Mouse (Mus musculus): ENCODE results near the gene C2cd5. TPM values are rescaled to one million over a fixed set of nuclear protein-coding genes. Genes with fewer than 3 reads are reported as not detected.

The C2cd5 gene
- polyA plus RNA-seq, 1 experiment from 2014 or later: 26.7 TPM

DNA sequence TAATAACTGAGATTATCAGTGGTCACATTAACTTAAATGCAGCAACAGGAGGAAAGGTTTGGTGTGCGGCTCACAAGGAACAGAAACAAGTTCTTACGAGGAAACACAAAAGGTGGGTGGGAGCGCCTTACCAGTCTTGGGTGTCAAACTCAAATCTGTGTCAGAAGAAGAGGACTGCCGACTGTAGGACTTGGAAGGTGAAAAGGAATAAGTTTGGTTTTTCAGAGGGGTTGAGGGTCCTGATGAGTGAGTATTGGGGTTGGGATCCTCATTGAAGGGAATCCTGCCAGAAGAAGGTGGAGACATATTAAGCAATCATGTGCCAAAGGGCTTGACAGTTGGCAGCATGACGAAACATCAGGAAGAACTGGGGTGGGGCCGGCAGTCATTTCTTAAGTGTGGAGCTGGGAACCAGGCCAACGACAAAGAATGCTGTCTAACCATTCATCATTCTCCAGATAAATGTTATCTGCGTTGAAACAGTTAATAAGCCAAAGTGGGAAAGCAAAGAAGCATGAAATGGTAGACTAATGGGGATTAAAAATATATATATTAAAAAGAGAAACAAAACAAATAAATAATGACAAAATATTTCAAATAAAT, 27.4 kb downstream of the C2cd5 start:
- Histone ChIP-seq H3K27me3 (ENCODE audit: control insufficient read depth, insufficient read depth, low read depth, low read length) (no peaks in the 10 kb centered on the region), H3K4me3 (ENCODE audit: low read length) (no peak overlapping the region), H3K27ac (ENCODE audit: low read length) (no peak overlapping the region), H3K9ac (ENCODE audit: low read length) (no peak overlapping the region), H3K4me1 (replicated peaks; ENCODE audit: control insufficient read depth, insufficient read depth, low read length) (peaks cover 11% of the 10 kb centered on the region), H3K9me3 (ENCODE audit: control insufficient read depth, low read length) (no peaks in the 10 kb centered on the region), H3K36me3 (ENCODE audit: control insufficient read depth, insufficient read depth, low read length) (peaks cover 4% of the 10 kb centered on the region; the same call in 1 of the 2 replicates), H3K4me2 (ENCODE audit: low read depth, low read length) (no peak overlapping the region)
- 39% methylated on average over 8 of the region's 8 CpGs for WGBS
- peak; percentile 71; the same call in 1 of the 2 replicates for ATAC-seq (ENCODE audit: low read depth)

- no peak overlapping the region for H3K9ac ChIP-seq (ENCODE audit: low read length)
- no peaks in the 10 kb centered on the region for H3K9me3 ChIP-seq (ENCODE audit: control insufficient read depth, low read length)
- no peak overlapping the region for H3K27ac ChIP-seq (ENCODE audit: low read length)
- 75% methylated on average over 9 of the region's 9 CpGs for WGBS
- H3K27me3 ChIP-seq (ENCODE audit: control insufficient read depth, insufficient read depth, low read depth, low read length): no peaks in the 10 kb centered on the region
- no peak overlapping the region for H3K4me2 ChIP-seq (ENCODE audit: low read depth, low read length)
- H3K36me3 ChIP-seq (ENCODE audit: control insufficient read depth, insufficient read depth, low read length): no peaks in the 10 kb centered on the region
- H3K4me1 ChIP-seq (replicated peaks; ENCODE audit: control insufficient read depth, insufficient read depth, low read length): peaks cover 11% of the 10 kb centered on the region
- no peak for ATAC-seq (ENCODE audit: low read depth)
- no peak overlapping the region for H3K4me3 ChIP-seq (ENCODE audit: low read length)
Measured at GRCm38 (mm10) chr6:143070736-143071135, 29.2 kb downstream of the C2cd5 start.

DNA sequence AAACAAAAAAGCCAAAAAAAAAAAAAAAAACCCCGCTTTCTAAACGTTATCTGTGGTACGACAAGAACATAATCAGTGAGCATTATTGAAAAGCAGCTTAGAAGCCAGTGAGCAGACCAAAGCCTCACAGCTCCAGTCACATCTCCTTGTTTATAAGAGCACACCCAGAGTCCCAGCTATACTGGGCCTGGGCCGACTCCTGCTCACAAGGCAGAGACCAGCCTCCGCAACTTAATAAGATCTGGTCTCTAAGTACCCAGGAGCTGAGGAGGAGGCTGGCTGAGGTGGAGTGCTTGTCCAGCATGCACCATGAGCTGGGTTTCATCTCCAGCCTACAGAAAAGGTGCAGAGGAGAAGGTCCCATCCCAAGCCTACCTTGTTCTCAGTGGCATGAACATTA, 29.9 kb downstream of the C2cd5 start:
- no peak overlapping the region for H3K4me3 ChIP-seq (ENCODE audit: low read length)
- H3K36me3 ChIP-seq (ENCODE audit: control insufficient read depth, insufficient read depth, low read length): no peaks in the 10 kb centered on the region
- peaks cover 11% of the 10 kb centered on the region for H3K4me1 ChIP-seq (replicated peaks; ENCODE audit: control insufficient read depth, insufficient read depth, low read length)
- ATAC-seq (ENCODE audit: low read depth): no peak
- WGBS: 73% methylated on average over 5 of the region's 5 CpGs
- H3K27ac ChIP-seq (ENCODE audit: low read length): no peak overlapping the region
- no peaks in the 10 kb centered on the region for H3K27me3 ChIP-seq (ENCODE audit: control insufficient read depth, insufficient read depth, low read depth, low read length)
- H3K9ac ChIP-seq (ENCODE audit: low read length): no peak overlapping the region
- H3K4me2 ChIP-seq (ENCODE audit: low read depth, low read length): no peak overlapping the region
- H3K9me3 ChIP-seq (ENCODE audit: control insufficient read depth, low read length): no peaks in the 10 kb centered on the region

DNA sequence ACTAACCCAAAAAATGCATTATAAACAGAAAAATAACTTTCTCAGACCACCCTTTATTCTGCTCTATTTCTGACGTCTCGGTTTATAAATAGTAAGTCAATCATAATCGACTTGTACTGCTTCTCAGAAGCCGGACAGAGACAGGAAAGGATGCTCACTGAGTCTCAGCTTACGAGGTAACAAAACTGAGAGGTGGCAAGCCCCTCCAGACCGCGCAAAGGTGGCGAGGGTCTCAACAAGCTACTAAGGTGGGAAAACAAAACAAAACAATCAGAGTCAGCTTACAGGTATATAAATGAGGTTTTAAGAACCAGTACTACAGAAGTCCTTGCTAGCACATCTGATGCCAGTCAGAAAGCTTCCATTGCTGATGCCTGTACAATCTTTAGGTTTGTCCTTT, 30.3 kb downstream of the C2cd5 start:
- Histone ChIP-seq H3K27me3 (ENCODE audit: control insufficient read depth, insufficient read depth, low read depth, low read length) (no peaks in the 10 kb centered on the region), H3K4me3 (ENCODE audit: low read length) (no peak overlapping the region)
- 88% methylated on average over 8 of the region's 8 CpGs for WGBS

GRCm38 (mm10) chr6:143068181-143068915, 31.6 kb downstream of the C2cd5 start:
- Histone ChIP-seq H3K27me3 (ENCODE audit: control insufficient read depth, insufficient read depth, low read depth, low read length) (no peaks in the 10 kb centered on the region), H3K4me2 (ENCODE audit: low read depth, low read length) (no peak overlapping the region), H3K4me3 (ENCODE audit: low read length) (no peak overlapping the region), H3K9ac (ENCODE audit: low read length) (no peak overlapping the region), H3K4me1 (replicated peaks; ENCODE audit: control insufficient read depth, insufficient read depth, low read length) (peaks cover 10% of the 10 kb centered on the region), H3K27ac (ENCODE audit: low read length) (no peak overlapping the region), H3K9me3 (ENCODE audit: control insufficient read depth, low read length) (no peaks in the 10 kb centered on the region), H3K36me3 (ENCODE audit: control insufficient read depth, insufficient read depth, low read length) (no peaks in the 10 kb centered on the region)
- 33% methylated on average over 9 of the region's 9 CpGs for WGBS
- ATAC-seq (ENCODE audit: low read depth): peak; percentile 36

More for the DNA sequence above, 30.3 kb downstream of the C2cd5 start:
- Histone ChIP-seq H3K36me3 (ENCODE audit: control insufficient read depth, insufficient read depth, low read length) (no peaks in the 10 kb centered on the region), H3K4me1 (replicated peaks; ENCODE audit: control insufficient read depth, insufficient read depth, low read length) (peaks cover 11% of the 10 kb centered on the region), H3K9ac (ENCODE audit: low read length) (no peak overlapping the region), H3K27ac (ENCODE audit: low read length) (no peak overlapping the region), H3K9me3 (ENCODE audit: control insufficient read depth, low read length) (no peaks in the 10 kb centered on the region), H3K4me2 (ENCODE audit: low read depth, low read length) (no peak overlapping the region)
- ATAC-seq (ENCODE audit: low read depth): no peak

- Histone ChIP-seq H3K36me3 (ENCODE audit: control insufficient read depth, insufficient read depth, low read length) (no peaks in the 10 kb centered on the region), H3K4me3 (ENCODE audit: low read length) (no peak overlapping the region), H3K9me3 (ENCODE audit: control insufficient read depth, low read length) (no peaks in the 10 kb centered on the region), H3K9ac (ENCODE audit: low read length) (no peak overlapping the region), H3K4me1 (replicated peaks; ENCODE audit: control insufficient read depth, insufficient read depth, low read length) (peaks cover 6% of the 10 kb centered on the region), H3K27ac (ENCODE audit: low read length) (no peak overlapping the region), H3K4me2 (ENCODE audit: low read depth, low read length) (no peak overlapping the region), H3K27me3 (ENCODE audit: control insufficient read depth, insufficient read depth, low read depth, low read length) (no peaks in the 10 kb centered on the region)
- 46% methylated on average over 3 of the region's 3 CpGs for WGBS
- no peak for ATAC-seq (ENCODE audit: low read depth)
Measured at GRCm38 (mm10) chr6:143067654-143068053, 32.3 kb downstream of the C2cd5 start.

- Histone ChIP-seq H3K27ac (ENCODE audit: low read length) (no peak overlapping the region), H3K4me3 (ENCODE audit: low read length) (no peak overlapping the region), H3K4me2 (ENCODE audit: low read depth, low read length) (no peak overlapping the region), H3K9me3 (ENCODE audit: control insufficient read depth, low read length) (no peaks in the 10 kb centered on the region), H3K27me3 (ENCODE audit: control insufficient read depth, insufficient read depth, low read depth, low read length) (no peaks in the 10 kb centered on the region), H3K9ac (ENCODE audit: low read length) (no peak overlapping the region), H3K4me1 (replicated peaks; ENCODE audit: control insufficient read depth, insufficient read depth, low read length) (peaks cover 3% of the 10 kb centered on the region; the same call in 1 of the 2 replicates), H3K36me3 (ENCODE audit: control insufficient read depth, insufficient read depth, low read length) (no peaks in the 10 kb centered on the region)
- 78% methylated on average over 9 of the region's 9 CpGs for WGBS
- no peak for ATAC-seq (ENCODE audit: low read depth)
Measured at GRCm38 (mm10) chr6:143066859-143067258, 33.1 kb downstream of the C2cd5 start.

DNA sequence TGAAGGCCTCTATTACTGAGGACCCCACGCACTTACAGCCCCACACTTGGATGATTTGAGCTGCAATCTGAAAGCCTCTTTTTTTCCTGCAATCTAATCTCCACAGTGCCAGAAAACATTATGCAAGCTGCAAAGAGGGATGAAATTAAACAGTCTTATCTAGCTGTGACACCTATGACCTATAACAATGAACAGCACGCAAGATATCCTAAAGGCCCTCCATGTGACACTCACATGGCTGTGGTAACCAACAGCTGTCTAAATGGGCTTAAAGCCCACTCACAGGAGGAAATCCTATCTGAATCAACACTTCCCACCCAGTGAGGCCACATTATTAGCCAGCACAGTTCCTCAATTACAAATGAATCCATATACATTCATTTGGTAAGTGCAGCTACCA, 35.9 kb downstream of the C2cd5 start:
- Histone ChIP-seq H3K9me3 (ENCODE audit: control insufficient read depth, low read length) (no peaks in the 10 kb centered on the region), H3K9ac (ENCODE audit: low read length) (no peak overlapping the region), H3K4me1 (replicated peaks; ENCODE audit: control insufficient read depth, insufficient read depth, low read length) (peaks cover 3% of the 10 kb centered on the region; the same call in 1 of the 2 replicates), H3K4me2 (ENCODE audit: low read depth, low read length) (no peak overlapping the region), H3K36me3 (ENCODE audit: control insufficient read depth, insufficient read depth, low read length) (no peaks in the 10 kb centered on the region), H3K27me3 (ENCODE audit: control insufficient read depth, insufficient read depth, low read depth, low read length) (no peaks in the 10 kb centered on the region), H3K27ac (ENCODE audit: low read length) (no peak overlapping the region), H3K4me3 (ENCODE audit: low read length) (no peak overlapping the region)
- WGBS: 53% methylated on average over 2 of the region's 2 CpGs
- ATAC-seq (ENCODE audit: low read depth): no peak

DNA sequence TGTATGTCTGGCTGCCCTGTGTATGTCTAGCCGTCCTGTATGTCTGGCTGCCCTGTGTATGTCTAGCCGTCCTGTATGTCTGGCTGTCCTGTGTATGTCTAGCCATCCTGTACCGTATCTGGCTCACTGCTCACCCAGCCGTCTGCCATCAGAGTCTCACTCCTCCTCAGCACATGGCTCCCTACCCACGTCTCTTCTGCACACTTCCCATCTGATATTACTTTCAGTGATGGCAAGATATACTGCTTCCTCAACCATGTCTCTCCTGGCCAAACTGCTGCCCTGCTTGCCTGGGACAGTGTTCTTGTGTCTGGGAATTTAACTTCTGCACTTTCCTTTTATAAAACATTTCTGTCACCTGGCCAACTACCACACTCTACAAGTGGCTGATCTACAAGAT, 42.3 kb downstream of the C2cd5 start:
- Histone ChIP-seq H3K9me3 (ENCODE audit: control insufficient read depth, low read length) (no peaks in the 10 kb centered on the region), H3K4me2 (ENCODE audit: low read depth, low read length) (no peak overlapping the region), H3K4me1 (replicated peaks; ENCODE audit: control insufficient read depth, insufficient read depth, low read length) (no peaks in the 10 kb centered on the region), H3K4me3 (ENCODE audit: low read length) (no peak overlapping the region), H3K27ac (ENCODE audit: low read length) (no peak overlapping the region), H3K36me3 (ENCODE audit: control insufficient read depth, insufficient read depth, low read length) (peaks cover 6% of the 10 kb centered on the region; the same call in 1 of the 2 replicates), H3K27me3 (ENCODE audit: control insufficient read depth, insufficient read depth, low read depth, low read length) (no peaks in the 10 kb centered on the region), H3K9ac (ENCODE audit: low read length) (no peak overlapping the region)
- no peak for ATAC-seq (ENCODE audit: low read depth)
- WGBS: 82% methylated on average over 5 of the region's 5 CpGs

Data from lung, embryonic 16.5 days (tissue).